ENCODE assay signal across 8 mouse cellular contexts in genomic region chr7:83201768-83202493, GRCm38 (mm10).
DNase-seq lines count a peak whose midpoint lies in the region; ATAC-seq and TF ChIP-seq lines count a peak whose summit lies in the region.

No protein-coding gene starts in this region.

- no peaks in the 10 kb centered on the region for H3K9me3 ChIP-seq in CH12.LX (replicated peaks; ENCODE audit: low read length)
- H3K9me3 ChIP-seq in forebrain, embryonic 16.5 days (ENCODE audit: control insufficient read depth, low read length), result no peaks in the 10 kb centered on the region
- H3K9me3 ChIP-seq in lung, embryonic 14.5 days (ENCODE audit: low read depth, low read length), result no peaks in the 10 kb centered on the region

- H3K27ac ChIP-seq in CH12.LX (ENCODE audit: insufficient read depth, low read depth), result no peak overlapping the region
- peak overlapping the region; percentile 86 for H3K27ac ChIP-seq in forebrain, embryonic 16.5 days (ENCODE audit: low read length)
- H3K27ac ChIP-seq in layer of hippocampus, adult 2 months, result peak overlapping the region; percentile 77
- H3K27ac ChIP-seq in lung, embryonic 14.5 days (ENCODE audit: low read depth), result peak overlapping the region; percentile 72

- no peaks in the 10 kb centered on the region for H3K27me3 ChIP-seq in CH12.LX (replicated peaks)
- H3K27me3 ChIP-seq in forebrain, embryonic 16.5 days (replicated peaks; ENCODE audit: control insufficient read depth, insufficient read depth, low read length), result no peaks in the 10 kb centered on the region
- H3K27me3 ChIP-seq in lung, embryonic 14.5 days (ENCODE audit: insufficient read depth, low read length), result no peaks in the 10 kb centered on the region

- H3K4me2 ChIP-seq in CH12.LX (ENCODE audit: insufficient read depth, low read depth, poor library complexity, severe bottlenecking), result no peak overlapping the region
- peak overlapping the region; percentile 43 for H3K4me2 ChIP-seq in forebrain, embryonic 16.5 days (ENCODE audit: low read length)
- H3K4me2 ChIP-seq in lung, embryonic 14.5 days, result peak overlapping the region; percentile 52

- TF ChIP-seq RAD21 in CH12.LX (IDR thresholded peaks at IDR 0.05; ENCODE audit: low read depth, low read length), result peak; percentile 33

- TF ChIP-seq POLR2A in CH12.LX (IDR thresholded peaks at IDR 0.05; ENCODE audit: low read depth, low read length), result no peak

- TF ChIP-seq CTCF in CH12.LX (conservative IDR thresholded peaks at IDR 0.05 in 1 of 2, IDR thresholded peaks at IDR 0.05 in 1 of 2; ENCODE audit: low read depth in 2 of 2, low read length in 2 of 2), result peak in 1 of 2 experiments; percentile 51; a peak in 3 of 4 replicates
- TF ChIP-seq CTCF in layer of hippocampus, adult 2 months (conservative IDR thresholded peaks at IDR 0.05), result peak; percentile 88
- peak; percentile 71 for TF ChIP-seq CTCF in lung, embryonic 14.5 days (IDR thresholded peaks at IDR 0.05; ENCODE audit: low read depth)

- dilution Hi-C loops in CH12.LX (cut with MboI; ENCODE audit: extremely low pct_ligation_motif_present, extremely low pct_unique_long_range_greater_than_20kb, low sequenced_read_pairs), result no loop called here

- DNase-seq in CH12.LX (ENCODE audit: extremely low read depth), result no peak
- peak; percentile 14 to 20 for DNase-seq in heart, postnatal 36 days
- peak; percentile 52 to 65 for DNase-seq in layer of hippocampus, adult 2 months (ENCODE audit: low spot score in 2 of 2)
- DNase-seq in lung, embryonic 14.5 days, result peak; percentile 88
- DNase-seq in ovary, postnatal 36 days (ENCODE audit: low spot score), result peak; percentile 38
- no peak for DNase-seq in urinary bladder, postnatal 25 days (ENCODE audit: low spot score)

- in situ Hi-C loops in CH12.LX (cut with MboI; ENCODE audit: low pct_ligation_motif_present, low pct_unique_long_range_greater_than_20kb, low sequenced_read_pairs), result no loop called here

- H3K4me1 ChIP-seq in CH12.LX (ENCODE audit: control insufficient read depth in 1 of 2, insufficient read depth in 2 of 2), result no peaks in the 10 kb centered on the region
- H3K4me1 ChIP-seq in forebrain, embryonic 16.5 days (replicated peaks; ENCODE audit: control insufficient read depth, insufficient read depth, low read length), result peaks cover 45% of the 10 kb centered on the region
- H3K4me1 ChIP-seq in lung, embryonic 14.5 days (ENCODE audit: insufficient read depth), result peaks cover 9% of the 10 kb centered on the region; the same call in 1 of the 2 replicates

- no peak overlapping the region for H3K4me3 ChIP-seq in CH12.LX (replicated peaks in 1 of 3; ENCODE audit: low read depth in 2 of 3, low read length in 2 of 3, poor library complexity in 1 of 3)
- peak overlapping the region; percentile 24 for H3K4me3 ChIP-seq in forebrain, embryonic 16.5 days (replicated peaks; ENCODE audit: low read length)
- no peak overlapping the region; the same call in 1 of the 2 replicates for H3K4me3 ChIP-seq in layer of hippocampus, adult 2 months
- no peak overlapping the region; the same call in 1 of the 2 replicates for H3K4me3 ChIP-seq in lung, embryonic 14.5 days (ENCODE audit: low read depth, low read length)

- 2% methylated on average over 11 of the region's 11 CpGs for whole genome bisulfite sequencing in forebrain, embryonic 16.5 days
- 7% methylated on average over 11 of the region's 11 CpGs for WGBS in lung, embryonic 14.5 days

- intact Hi-C loops in heart, postnatal 36 days (cut with DNase I), result no loop called here

- TF ChIP-seq EP300 in CH12.LX (IDR thresholded peaks at IDR 0.05; ENCODE audit: low read length), result no peak

- 0 out of 2 replicates have a peak, but pooled peaks have one; percentile 34 for ATAC-seq in cerebellum, adult (ENCODE audit: insufficient number of reproducible peaks, low FRiP score, low TSS enrichment)
- ATAC-seq in forebrain, embryonic 16.5 days, result peak; percentile 75
- ATAC-seq in lung, embryonic 14.5 days (ENCODE audit: insufficient read depth), result peak; percentile 88

- H3K36me3 ChIP-seq in CH12.LX (replicated peaks in 1 of 2; ENCODE audit: control insufficient read depth in 1 of 2, insufficient read depth in 1 of 2, low read length in 1 of 2), result no peaks in the 10 kb centered on the region
- no peaks in the 10 kb centered on the region for H3K36me3 ChIP-seq in forebrain, embryonic 16.5 days (ENCODE audit: control insufficient read depth, insufficient read depth)
- no peaks in the 10 kb centered on the region for H3K36me3 ChIP-seq in lung, embryonic 14.5 days (ENCODE audit: insufficient read depth)

- H3K79me2 ChIP-seq in CH12.LX (replicated peaks; ENCODE audit: control insufficient read depth, extremely low read depth, insufficient read depth, poor library complexity, severe bottlenecking), result no peaks in the 10 kb centered on the region

- no peak overlapping the region for H3K9ac ChIP-seq in CH12.LX (ENCODE audit: insufficient read depth, low read depth)
- peak overlapping the region; percentile 31 for H3K9ac ChIP-seq in forebrain, embryonic 16.5 days (replicated peaks; ENCODE audit: low read depth, low read length)
- no peak overlapping the region; the same call in 1 of the 2 replicates for H3K9ac ChIP-seq in lung, embryonic 14.5 days

TF ChIP-seq in CH12.LX, 34 proteins besides CTCF, POLR2A, EP300 and RAD21:
- no peak for TF ChIP-seq TCF12 (IDR thresholded peaks at IDR 0.05; ENCODE audit: low read depth, low read length)
- TF ChIP-seq ZMIZ1 (IDR thresholded peaks at IDR 0.05; ENCODE audit: low read depth, low read length), result no peak
- TF ChIP-seq GABPA (IDR thresholded peaks at IDR 0.05; ENCODE audit: insufficient replicate concordance, low read depth, low read length), result no peak
- peak; percentile 51 for TF ChIP-seq SMC3 (IDR thresholded peaks at IDR 0.05; ENCODE audit: low read depth, low read length)
- no peak for TF ChIP-seq MAZ (IDR thresholded peaks at IDR 0.05; ENCODE audit: low read depth, low read length)

Comparison
In these comparisons a context has a peak if more than half of its experiments do, and no peak if none do; other contexts are left out.
1. DNase-seq: peak in heart, postnatal 36 days (2 of 2), layer of hippocampus, adult 2 months (2 of 2), lung, embryonic 14.5 days (single experiment) and ovary, postnatal 36 days (single experiment); none in CH12.LX (single experiment) and urinary bladder, postnatal 25 days (single experiment).
2. ATAC-seq: peak in every context shown above with its lines; median percentile 88 in lung, embryonic 14.5 days; 75 in forebrain, embryonic 16.5 days; 34 in cerebellum, adult.